Mouse (Mus musculus) monocyte, adult 2 months (primary cell): ENCODE data around the gene Dapl1.
A peak's percentile ranks its signal among the peaks of the same experiment; 100 is the strongest.

Source experiments
- DNase-seq, 2 experiments: peaks; one replicate each; pipeline ENCODE4 v3.0.0; 2022; ENCODE audit warnings: low spot score in 2 of 2, low read depth in 1 of 2

Gene Dapl1

GRCm38 (mm10) chr2:59533971-59534748 lies 49.7 kb downstream of the Dapl1 start:
- DNase-seq: no peak

DNA sequence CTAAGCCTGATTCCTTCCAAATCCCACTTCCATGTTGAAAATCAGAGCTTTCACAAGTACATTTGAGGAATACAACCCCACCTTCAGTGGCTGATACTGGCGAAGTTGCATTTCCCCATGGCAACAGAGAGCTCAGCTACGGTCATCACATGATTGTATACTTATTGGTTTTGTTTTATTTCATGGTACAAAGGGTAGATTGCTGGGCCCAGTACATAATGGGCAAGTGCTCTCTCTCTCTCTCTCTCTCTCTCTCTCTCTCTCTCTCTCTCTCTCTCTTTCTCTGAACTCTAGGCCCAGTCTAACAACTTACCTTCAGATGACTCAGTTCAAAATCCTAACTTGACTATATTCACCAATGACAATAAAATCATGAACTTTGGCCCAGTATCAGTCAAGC lies 52.5 kb downstream of the Dapl1 start:
- DNase-seq: no peak

DNA sequence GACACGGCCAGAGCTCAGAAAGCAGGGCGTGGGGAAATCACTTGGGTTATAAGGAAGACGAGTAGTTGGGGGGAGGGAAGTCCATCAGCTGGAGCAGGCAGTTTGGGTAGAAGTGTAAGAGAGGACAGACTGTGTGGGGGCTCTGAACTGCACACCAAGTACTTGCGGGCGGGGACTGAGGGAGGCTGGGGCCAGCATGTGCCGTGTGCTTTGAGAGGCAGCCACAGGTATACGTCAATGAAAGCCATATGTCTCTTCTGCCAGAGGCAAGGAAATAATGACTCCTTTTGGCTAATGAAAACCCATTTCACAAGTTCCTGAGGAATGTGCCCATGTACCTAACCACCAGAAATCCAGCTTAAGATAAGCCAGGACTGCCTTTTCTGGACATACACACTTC lies 53.6 kb downstream of the Dapl1 start:
- no peak for DNase-seq

- no peak for DNase-seq
These were observed 55.3 kb downstream of the Dapl1 start for GRCm38 (mm10) chr2:59539796-59540195.

DNA sequence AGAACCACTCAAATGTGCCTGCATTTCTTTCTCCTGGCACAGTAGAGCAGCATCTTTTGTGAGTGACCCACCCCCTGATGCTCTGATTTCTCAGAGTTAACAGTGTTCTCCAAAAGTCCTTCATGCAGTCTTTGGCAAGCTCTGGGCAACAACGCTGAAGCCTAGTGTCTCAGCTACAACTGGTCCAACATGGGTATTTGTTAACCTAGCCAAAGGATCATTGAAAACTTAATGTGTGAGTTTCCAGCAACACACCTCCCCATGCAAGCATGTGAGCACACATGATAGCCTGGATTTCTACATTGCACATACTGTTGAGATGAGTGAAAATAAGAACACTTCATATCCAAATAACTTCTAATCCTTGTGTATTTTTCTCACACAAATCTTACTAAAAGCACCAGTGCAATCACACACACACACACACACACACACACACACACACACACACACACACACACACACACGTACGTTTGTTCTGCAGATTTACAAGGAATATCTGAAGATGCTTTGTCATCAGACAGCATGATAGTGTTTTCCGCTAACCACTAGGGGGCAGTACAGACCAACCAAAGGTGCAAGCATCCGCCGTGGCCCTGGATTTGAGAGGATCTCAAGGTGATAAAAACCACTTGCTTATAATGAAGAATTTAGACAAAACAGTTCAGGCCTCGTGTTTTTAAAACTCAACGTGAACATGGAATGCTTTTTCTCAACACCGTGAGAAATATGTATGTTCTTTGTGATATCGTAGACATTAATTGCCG lies 56.9 kb downstream of the Dapl1 start:
- DNase-seq: peak in 1 of 2 experiments; percentile 16

DNA sequence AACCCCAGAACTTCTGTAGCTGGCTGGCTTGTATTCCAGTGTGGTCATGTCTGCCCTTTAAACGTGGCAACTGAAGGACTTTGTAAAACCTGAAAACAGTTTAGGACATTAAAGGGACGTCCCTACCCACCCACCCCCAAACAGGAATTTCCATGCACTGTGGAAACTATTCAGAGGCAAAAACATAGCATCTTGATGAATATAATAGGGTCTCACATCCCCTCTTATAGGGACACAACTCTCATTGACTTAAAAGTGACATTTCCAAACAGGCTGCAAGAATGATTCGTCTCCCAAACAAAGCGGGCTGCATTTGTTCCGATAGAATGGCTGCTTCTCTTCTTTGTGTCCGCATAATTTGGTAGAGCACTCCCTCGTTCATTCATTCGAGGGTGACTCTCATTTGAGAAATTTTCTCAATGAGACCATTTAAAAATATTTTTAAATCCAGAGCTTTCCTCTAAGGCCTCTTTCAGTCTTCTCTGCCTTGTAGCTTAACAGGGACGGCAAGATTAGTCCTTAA lies 59.2 kb downstream of the Dapl1 start:
- no peak for DNase-seq

GRCm38 (mm10) chr2:59544237-59544909 lies 59.9 kb downstream of the Dapl1 start:
- no peak for DNase-seq

DNA sequence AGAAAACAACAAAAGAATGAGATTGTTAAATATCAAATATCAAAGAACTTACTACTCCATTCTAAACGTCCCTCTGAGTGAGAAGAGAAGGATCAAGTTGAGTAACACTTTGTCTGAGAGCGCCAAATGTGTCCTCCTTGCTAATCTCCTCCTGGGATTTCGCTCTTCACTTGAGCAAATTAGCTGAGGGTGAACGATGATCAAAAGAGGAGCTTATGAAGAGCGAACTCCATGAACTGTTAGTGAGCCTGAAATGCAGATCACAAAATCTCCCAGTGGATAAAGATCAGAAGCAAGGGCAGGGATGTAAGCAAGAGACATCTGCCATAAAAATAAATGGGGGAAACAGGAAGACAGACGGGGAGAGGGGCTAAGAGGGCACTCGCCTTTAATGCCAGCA lies 60.5 kb downstream of the Dapl1 start:
- no peak for DNase-seq

GRCm38 (mm10) chr2:59547369-59548099 lies 63.1 kb downstream of the Dapl1 start:
- no peak for DNase-seq

- DNase-seq: no peak
These were observed 68.3 kb downstream of the Dapl1 start for GRCm38 (mm10) chr2:59552784-59553183.

- DNase-seq: no peak
These were observed 70.0 kb downstream of the Dapl1 start for GRCm38 (mm10) chr2:59554373-59554940.
